Mouse (Mus musculus) olfactory bulb, adult 2 months (tissue): Measurements from ENCODE around the gene Slc6a5. TPM values are rescaled to one million over a fixed set of nuclear protein-coding genes. Genes with fewer than 3 reads are reported as not detected.

Experiments
- H3K27ac ChIP-seq: fragments of 200-500 bp; 2 replicates; pipeline ENCODE4 v1.5.1; 2012; ENCODE audit warnings: low read depth, low read length; ENCODE audit not compliant: insufficient read depth
- H3K4me1 ChIP-seq: fragments of 200-500 bp; 2 replicates; pipeline ENCODE4 v1.6.1; 2012; ENCODE audit warnings: low read length; ENCODE audit not compliant: control insufficient read depth, insufficient read depth
- H3K4me3 ChIP-seq: fragments of 200-500 bp; 2 replicates; pipeline ENCODE4 v1.5.1; 2012; ENCODE audit warnings: mild to moderate bottlenecking, low read depth, low read length, moderate library complexity; ENCODE audit not compliant: insufficient read depth
- CTCF ChIP-seq: fragments of 200-500 bp; IDR thresholded peaks from 2 replicates; pipeline ENCODE4 v1.5.1; 2012; ENCODE audit warnings: low read depth, mild to moderate bottlenecking, low read length, moderate library complexity; ENCODE audit not compliant: insufficient read depth
- POLR2A ChIP-seq: fragments of 200-500 bp; IDR thresholded peaks from 2 replicates; pipeline ENCODE4 v1.6.1; 2012; ENCODE audit warnings: mild to moderate bottlenecking, low read depth, low read length, moderate library complexity; ENCODE audit not compliant: insufficient read depth
- WGBS: fragments of 180-500 bp; shearing (Covaris S2); methylation state at CpG from one replicate; pipeline ENCODE4 v1.1.7; 2018; 5-methylcytosine and 5-hydroxymethylcytosine counted together
- polyA plus RNA-seq: library from polyadenylated mRNA; stranded (reverse); fragments of >200 nt; gene quantifications from 2 replicates; pipeline ENCODE4 v1.2.4, GENCODE M21; 2012; ENCODE audit warnings: low replicate concordance; ENCODE audit not compliant: missing spikeins, insufficient read depth, insufficient read length

Gene Slc6a5
- polyA plus RNA-seq, 1 experiment, result not detected

GRCm38 (mm10) chr7:49882694-49883389, 27.1 kb upstream of the Slc6a5 start:
- TF ChIP-seq POLR2A (no peak), CTCF (no peak)

GRCm38 (mm10) chr7:49887776-49888390, 22.1 kb upstream of the Slc6a5 start:
- Histone ChIP-seq H3K4me3 (no peak overlapping the region), H3K4me1 (peaks cover 3% of the 10 kb centered on the region; the same call in 1 of the 2 replicates), H3K27ac (no peak overlapping the region)
- 67% methylated on average over 2 of the region's 2 CpGs for WGBS
- TF ChIP-seq CTCF (no peak), POLR2A (no peak)

More at GRCm38 (mm10) chr7:49882694-49883389, 27.1 kb upstream of the Slc6a5 start:
- Histone ChIP-seq H3K4me1 (peaks cover 10% of the 10 kb centered on the region; the same call in 1 of the 2 replicates), H3K4me3 (no peak overlapping the region), H3K27ac (no peak overlapping the region)
- WGBS, result 23% methylated on average over 16 of the region's 16 CpGs

- H3K4me3 ChIP-seq, result no peak overlapping the region
- 70% methylated on average over 2 of the region's 2 CpGs for WGBS
- TF ChIP-seq CTCF, result no peak
- no peak for TF ChIP-seq POLR2A
- no peak overlapping the region for H3K27ac ChIP-seq
- no peaks in the 10 kb centered on the region for H3K4me1 ChIP-seq
Observed at GRCm38 (mm10) chr7:49894786-49895185, 15.2 kb upstream of the Slc6a5 start.

GRCm38 (mm10) chr7:49895296-49895695, 14.7 kb upstream of the Slc6a5 start:
- Histone ChIP-seq H3K27ac (no peak overlapping the region), H3K4me1 (no peaks in the 10 kb centered on the region), H3K4me3 (no peak overlapping the region)
- TF ChIP-seq CTCF (no peak), POLR2A (no peak)
- WGBS, result 80% methylated on average over 6 of the region's 6 CpGs

GRCm38 (mm10) chr7:49902003-49902552, 7.9 kb upstream of the Slc6a5 start:
- WGBS, result 41% methylated on average over 9 of the region's 9 CpGs
- Histone ChIP-seq H3K27ac (no peak overlapping the region), H3K4me1 (no peaks in the 10 kb centered on the region), H3K4me3 (no peak overlapping the region)
- no peak for TF ChIP-seq CTCF
- no peak for TF ChIP-seq POLR2A

- no peak overlapping the region for H3K4me3 ChIP-seq
- H3K27ac ChIP-seq, result no peak overlapping the region
- TF ChIP-seq CTCF (no peak), POLR2A (no peak)
- peaks cover 8% of the 10 kb centered on the region; the same call in 1 of the 2 replicates for H3K4me1 ChIP-seq
- 4% methylated on average over 28 of the region's 28 CpGs for WGBS
Observed at GRCm38 (mm10) chr7:49907191-49908171, 2.5 kb upstream of the Slc6a5 start.

- Histone ChIP-seq H3K4me3 (no peak overlapping the region), H3K27ac (no peak overlapping the region), H3K4me1 (peaks cover 8% of the 10 kb centered on the region; the same call in 1 of the 2 replicates)
- 3% methylated on average over 24 of the region's 24 CpGs for WGBS
- TF ChIP-seq POLR2A (no peak), CTCF (no peak)
Observed at GRCm38 (mm10) chr7:49908181-49908855, 1.6 kb upstream of the Slc6a5 start.

- Histone ChIP-seq H3K27ac (no peak overlapping the region), H3K4me3 (no peak overlapping the region), H3K4me1 (peaks cover 8% of the 10 kb centered on the region; the same call in 1 of the 2 replicates)
- 2% methylated on average over 26 of the region's 26 CpGs for WGBS
- TF ChIP-seq CTCF, result no peak
- no peak for TF ChIP-seq POLR2A
Observed at GRCm38 (mm10) chr7:49908990-49909411, 945 bp upstream of the Slc6a5 start.
